Mouse (Mus musculus): Measurements from ENCODE around the gene Sult5a1.
"Not testable (repeated sequence)": the region's sequence is repeated elsewhere in the genome, so short reads cannot be mapped to it uniquely, and the experiment has no call there.

Sult5a1 gene

DNA sequence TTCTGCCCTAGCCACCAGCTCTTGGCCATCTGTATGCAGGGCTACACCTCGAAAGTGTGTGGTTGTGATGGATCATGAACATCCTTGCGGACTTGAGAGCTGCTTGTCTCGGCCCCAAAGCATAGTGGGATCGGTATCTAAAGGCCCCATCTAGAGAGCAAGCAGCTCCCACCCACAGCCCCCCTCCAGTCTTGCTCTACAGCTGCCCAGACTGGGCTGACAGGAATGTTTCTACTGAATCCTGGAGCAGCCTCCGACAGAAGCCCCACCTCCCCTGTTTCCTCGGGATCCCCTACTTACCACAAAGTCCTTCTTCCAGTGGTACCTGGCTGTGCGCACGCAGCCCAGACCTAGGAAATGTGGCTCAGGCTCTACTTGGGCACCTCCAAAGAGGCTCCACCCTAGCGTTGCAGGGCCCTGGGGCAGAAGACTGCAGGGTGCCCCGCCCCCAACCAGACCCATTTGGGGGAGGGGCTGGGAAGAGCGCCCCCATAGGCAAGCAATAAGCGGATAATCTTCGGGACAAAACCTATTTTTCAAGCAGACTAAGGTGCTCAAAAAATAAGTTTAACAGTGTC, at the start of gene Sult5a1:
Gene Sult5a1 (minus strand): TSS at position 428 of the 578 bp plus-strand sequence.
- peak; percentile 22 to 57 for DNase-seq

DNA sequence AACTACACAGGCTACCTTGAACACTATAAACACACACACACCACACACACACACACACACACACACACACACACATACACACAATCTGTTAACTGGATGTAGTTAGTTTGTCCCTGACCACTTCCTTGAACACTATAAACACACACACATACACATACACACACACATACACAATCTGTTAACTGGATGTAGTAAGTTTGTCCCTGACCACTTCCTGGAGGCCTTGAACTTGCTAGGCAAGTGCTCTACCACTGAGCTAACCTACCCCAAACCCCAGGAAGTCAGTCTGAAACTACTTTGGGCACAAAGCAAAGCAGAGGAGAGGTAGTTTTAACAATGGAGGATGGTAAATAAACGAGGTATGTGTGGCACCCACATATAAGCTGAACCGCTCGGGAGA, 45.5 kb upstream of the Sult5a1 start:
- DNase-seq = no peak

DNA sequence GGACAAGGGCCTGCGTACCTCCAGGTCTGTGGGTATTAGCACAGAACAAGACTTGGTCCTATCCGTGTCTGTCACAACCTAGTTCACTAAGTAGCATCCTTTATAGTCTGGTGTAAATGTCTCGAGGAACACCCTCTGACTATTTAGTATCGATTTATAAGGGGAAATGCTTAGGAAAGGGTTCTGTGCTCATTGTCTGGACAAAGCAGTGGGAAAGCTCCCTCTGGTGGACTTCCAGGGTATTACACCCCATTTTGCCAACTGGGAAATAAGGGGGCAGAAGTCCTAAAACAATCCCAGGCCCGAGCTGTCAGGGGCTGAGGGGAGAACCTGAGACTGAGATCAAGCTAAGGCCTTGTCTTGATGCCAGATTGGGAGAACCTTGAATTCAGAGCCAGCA, 44.2 kb upstream of the Sult5a1 start:
- peak; percentile 44 to 83 for DNase-seq

DNA sequence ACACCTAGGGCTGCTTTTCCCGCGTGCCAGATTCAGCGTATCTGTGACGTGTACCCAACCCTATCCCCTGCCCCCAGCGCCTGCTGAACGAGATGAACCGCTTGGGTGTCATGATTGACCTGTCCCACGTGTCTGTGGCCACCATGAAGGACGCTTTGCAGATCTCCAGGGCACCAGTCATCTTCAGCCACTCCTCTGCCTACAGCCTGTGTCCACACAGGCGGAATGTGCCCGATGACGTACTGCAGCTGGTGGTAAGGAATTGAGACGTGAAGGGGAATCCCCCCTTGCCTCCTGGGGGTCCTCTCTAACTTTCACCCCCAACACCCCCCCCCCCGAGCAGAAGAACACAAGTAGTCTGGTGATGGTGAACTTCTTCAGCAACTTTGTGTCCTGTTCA, 41.7 kb upstream of the Sult5a1 start:
- DNase-seq = peak in 1 of 2 experiments; percentile 53

DNA sequence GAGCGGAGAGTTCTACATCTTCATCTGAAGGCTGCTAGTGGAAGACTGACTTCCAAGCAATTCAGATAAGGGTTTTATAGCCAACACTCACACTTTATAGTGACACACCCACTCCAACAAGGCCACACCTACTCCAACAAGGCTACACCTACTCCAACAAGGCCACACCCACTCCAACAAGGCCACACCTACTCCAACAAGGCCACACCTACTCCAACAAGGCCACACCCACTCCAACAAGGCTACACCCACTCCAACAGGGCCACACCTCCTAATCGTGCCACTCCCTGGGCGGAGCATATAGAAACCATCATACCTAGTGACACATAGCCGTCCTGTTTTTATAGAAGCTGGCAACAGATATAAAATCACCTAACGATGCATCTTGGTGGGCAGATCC, 38.9 kb upstream of the Sult5a1 start:
- DNase-seq = not testable (repeated sequence)

DNA sequence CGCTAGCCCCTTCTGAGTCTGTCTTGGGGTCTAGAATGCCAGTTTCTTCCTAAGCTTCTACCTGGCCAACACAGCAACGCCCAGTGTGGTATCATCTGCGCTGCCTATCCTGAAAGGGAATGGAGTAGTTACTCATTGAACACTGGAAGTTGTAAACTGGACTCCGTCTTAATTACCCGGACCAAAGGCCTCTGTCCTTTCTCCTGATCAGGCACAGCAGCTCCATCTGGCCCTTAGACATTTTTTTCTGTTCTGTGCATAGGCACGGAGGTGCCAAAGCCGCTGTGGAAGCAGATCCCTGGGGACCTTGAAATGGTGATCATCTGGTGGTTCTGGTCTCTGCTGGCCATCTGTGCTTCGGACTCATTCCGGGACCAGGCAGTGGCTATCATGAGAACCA, 35.7 kb upstream of the Sult5a1 start:
- DNase-seq = no peak

DNA sequence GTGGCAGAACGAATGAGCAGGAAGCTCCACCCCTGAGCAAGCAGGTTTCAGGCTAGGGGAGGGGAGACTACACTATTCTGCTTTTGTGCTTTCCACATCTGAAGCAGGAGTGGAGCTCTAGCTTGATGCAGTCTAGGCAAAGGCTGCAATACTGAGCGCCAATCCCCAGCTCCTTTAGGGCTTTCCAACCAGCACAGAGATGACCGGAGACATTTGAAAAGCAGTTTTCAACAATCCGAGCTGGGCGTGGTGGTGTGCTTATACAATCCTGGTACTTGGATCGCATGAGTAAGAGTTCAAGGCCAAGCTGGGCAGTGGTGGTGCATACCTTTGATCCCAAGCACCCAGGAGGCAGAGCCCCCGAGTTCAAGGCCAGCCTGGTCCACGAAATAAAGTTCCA, 33.8 kb upstream of the Sult5a1 start:
- no peak for DNase-seq

DNA sequence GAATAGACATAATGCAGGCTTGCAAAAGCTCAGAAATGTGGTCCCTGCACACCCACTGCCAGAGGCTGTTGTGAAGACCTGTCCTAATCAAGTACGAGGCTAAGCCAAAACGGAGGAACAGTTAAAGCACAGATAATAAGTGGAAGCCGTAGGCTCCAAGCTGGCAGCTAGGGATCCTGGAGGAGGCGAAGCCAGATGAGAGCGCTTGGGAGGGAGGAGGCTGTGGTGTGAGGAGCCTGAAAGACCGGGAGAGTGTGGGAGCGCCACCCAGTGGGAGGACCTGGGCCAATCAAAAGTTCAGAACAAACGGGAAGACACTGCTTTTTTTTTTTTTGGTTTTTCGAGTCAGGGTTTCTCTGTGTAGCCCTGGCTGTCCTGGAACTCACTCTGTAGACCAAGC, 32.6 kb upstream of the Sult5a1 start:
- DNase-seq = peak; percentile 84

DNA sequence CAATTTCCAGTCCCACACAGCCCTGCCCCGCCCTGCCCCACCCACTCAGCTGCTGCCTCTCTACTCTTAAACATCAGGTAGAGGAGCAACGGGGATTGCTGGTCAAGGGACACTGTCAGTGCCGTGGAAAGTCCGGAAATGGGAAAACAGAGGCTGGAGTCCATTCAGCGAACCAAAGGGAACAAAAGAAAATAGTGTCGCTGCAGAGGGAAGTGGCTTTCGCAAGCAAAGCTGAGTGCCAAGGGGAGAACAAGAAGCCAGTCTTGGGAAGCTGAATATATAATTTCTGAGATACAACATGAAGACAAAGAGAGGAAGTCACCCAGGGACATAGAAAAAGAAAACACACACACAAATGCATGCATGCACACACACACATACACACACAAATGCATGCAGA, 30.7 kb upstream of the Sult5a1 start:
- no peak for DNase-seq

DNA sequence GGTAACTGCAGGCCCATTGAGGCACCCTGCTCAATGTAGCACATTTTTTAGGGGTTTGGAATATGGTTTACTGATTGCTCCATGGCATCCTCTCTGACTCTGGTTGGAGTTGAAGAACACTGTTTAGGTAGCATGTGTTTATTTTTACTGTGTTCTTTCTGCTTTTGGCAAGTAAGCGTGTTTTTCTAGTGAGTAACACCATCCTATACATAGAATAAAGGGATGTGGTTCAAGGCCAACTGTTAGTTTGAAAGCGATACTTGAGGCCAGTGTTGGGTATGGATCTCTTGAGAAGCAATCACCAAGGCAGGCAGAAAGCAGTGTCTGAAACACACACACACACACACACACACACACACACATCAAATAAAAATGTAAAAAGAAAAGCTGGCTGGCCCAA, 29.9 kb upstream of the Sult5a1 start:
- no peak for DNase-seq

DNA sequence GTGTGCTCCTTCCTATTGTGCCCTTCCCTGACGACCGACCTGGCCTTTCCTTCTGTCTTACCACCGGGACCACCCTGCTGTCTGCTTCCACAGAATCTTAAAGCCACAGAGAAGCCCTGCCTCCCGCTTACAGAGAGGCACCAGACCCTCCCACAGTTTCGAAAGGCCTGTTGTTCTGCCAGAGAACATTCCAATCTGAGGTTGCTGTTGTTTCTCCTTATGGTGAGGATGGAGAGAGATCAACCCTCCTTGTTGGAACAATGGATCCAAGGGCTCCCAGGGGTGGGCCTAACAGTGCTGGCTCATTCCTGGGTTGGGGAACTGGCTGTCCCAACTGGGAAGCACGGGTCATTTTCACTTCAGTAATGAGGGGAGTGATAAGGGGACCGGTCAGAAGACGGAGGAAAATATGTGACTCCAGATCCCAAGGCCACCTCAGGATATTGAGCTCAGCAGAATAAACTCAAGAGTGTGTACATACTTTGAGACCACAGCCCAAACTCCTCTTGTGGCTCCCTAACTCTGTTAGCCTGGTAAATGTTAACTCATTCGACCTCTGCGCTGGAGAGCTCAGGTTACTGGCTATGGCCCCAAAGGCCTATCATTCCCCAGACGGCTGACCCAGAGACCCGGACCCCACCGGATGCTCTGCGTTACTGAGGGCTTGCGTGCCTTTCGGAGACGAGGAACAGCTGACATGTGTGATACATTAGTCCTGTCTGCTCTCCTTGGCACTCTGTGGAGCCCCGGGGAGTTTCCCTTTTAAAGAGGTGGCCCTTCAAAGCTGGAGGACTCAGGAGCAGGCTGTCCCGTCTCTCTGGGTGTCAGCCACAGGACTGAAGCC, 27.7 kb upstream of the Sult5a1 start, which contains the start of gene Dpep1:
Gene Dpep1 (plus strand): TSS at position 677 of the 844 bp plus-strand sequence.
- DNase-seq = peak; percentile 44 to 81

DNA sequence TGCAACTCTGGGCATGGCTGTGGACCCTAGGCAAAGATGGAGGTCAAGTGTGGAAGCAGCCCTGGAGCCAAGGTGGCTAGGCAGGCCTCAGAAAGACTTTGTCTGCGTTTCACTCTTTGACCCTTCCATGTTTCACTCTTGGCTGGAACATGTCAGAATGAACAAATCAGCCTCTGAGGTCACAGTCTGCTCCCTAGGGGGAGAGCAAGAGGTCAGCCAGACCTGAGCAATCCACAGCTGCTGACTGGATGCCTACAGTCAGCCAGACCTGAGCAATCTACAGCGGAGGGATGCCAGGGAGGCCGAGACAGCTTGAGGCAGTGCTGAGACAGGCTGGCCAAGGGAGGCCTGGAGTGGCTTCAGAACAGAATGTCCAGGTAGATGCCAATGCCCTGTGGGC, 23.3 kb upstream of the Sult5a1 start:
- DNase-seq = no peak

DNA sequence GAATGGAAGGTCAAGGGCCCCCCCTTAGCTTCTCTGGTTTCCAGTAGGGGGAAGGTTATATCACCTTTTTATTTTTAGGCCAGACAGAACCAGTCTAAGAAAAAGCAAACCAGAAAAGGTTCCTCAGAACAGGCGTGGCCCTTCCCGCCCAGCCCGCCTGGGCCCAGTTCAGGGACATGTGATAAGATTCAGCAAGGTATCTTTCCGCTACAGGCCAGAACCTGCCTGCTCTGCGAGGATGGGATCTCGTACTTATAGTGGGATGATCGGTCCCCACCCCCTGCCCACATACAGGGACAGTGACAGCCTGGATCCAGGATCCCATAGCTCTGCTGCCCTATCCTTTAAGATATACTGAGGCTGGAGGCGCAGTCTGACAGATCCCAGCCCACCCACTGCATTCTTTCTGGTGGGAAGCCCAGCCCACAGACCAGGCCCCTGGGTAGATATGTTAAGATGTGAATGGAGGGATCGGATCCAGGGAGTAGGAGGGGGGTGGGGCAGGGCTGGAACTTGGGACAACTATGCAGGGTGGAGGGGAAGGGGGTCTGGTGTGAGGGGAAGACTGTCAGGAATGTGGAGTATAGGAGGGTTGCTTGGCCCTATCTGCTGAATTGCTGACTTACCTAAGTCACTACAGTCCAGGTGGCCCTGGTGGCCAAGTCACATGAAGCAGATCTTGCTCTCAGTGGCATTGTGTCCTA, 1.9 kb downstream of the Sult5a1 start:
- no peak for DNase-seq

DNA sequence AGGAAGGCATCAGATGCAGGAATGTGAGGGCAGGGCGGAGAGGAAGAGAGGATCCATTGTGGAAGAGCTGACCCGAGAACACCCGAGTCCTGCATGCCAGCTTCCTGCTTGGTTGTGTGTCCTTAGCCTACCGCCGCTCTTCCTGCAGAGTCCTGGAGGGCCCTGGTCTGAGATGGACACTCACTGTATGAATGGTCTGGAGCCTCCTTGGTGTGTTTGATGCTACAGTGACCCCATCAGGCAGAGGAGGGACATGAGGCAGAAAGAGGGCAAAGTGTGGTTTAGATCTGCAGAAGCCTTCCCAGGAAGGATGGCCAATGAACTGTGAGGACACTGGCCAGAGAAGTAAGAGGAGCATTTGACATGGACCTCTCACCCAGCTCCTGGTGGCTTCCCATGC, 2.9 kb downstream of the Sult5a1 start:
- peak; percentile 56 to 60 for DNase-seq

DNA sequence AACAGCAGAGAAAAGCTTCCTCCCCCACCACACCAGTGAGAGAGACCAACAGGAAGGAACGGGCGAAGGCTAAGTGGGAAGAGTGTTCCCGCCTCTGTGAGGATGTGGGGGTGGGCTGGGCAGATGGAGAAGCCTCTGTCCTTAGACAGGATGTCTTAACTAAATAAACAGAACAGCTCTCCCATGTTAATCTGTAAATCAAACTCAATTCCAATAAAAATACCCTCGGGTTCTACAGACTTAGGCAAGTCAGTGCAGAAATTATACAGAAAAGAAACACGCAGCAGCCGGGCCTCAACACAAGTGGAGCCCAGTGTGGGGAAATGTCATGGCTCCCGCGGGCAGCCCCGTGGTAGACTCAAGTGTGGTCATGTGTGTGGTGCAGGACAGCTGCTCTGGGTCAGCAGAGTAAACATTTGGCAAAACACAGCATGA, 7.4 kb downstream of the Sult5a1 start:
- peak; percentile 60 to 74 for DNase-seq

DNA sequence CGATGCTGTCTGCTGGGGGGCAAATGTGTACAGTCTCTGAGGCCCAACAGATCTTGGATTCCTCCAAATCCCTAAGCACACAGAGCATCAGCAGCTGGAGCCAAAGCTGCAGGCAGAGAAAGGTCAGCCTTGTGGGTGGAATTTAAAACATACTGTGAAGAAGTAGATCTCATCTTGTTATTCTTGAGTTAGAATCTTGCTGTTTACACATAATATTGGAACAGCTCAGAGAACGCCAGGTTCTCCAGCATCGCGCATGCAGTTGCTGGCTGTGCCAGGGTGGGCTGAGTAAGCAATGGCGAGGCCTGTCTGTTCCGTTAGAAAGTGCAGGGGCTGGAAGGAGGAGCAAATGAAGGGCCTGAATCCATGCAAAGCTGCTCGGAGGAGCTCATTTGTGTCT, 11.7 kb downstream of the Sult5a1 start:
- peak in 1 of 2 experiments; percentile 63 for DNase-seq

DNA sequence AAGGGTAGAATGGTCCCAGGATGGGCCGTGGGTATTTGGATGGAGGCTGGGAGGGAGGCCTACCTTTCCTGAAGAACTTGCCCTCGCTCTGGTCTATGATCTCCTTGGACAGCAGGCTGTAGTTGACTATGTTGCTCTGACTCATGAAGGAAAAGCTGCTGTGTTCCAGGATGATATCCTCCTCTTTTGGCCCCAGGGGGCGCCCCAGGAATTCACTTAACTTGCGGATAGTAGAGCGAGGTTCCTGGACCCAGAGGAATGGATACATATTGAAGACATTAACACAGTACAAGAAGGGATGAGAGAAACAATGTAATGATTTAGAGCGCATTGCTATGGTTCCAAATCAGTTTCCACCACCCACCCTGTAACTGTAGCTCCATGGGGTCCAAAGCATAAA, 12.8 kb downstream of the Sult5a1 start:
- peak; percentile 60 to 65 for DNase-seq

DNA sequence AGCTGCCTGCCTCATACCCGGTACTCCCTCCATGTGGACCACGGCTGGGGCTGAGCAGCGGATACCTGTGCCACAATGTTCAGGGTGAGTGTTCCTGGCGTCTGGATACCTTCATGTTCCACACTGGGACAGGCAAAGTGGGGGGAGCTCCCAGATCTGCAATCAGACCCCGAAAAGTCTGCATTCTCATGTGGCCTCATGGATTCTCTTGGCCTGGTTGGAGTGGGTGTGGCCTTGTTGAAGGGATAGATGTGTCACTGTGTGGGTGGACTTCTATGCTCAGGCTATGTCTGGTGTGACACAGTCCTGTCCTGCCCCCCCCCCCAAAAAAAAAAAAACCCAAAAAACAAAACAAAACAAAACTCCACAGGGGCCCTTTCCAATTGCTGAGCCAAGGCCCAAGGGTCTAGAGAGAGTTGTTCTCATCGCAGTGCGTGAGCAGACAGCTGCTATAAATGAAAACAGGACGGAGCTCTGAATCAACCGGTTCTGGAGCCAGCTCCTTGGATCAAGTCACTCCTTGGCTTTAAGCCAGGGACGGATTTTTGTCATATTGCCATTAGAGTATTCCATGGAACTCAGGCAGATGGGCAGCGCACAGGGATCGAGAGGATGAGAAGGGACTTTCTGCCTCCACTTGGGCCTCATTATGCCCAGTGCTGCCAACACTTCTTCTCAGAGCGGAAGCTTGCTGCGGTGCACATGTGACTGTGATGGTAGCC, 16.2 kb downstream of the Sult5a1 start:
- DNase-seq = peak; percentile 83 to 87

DNA sequence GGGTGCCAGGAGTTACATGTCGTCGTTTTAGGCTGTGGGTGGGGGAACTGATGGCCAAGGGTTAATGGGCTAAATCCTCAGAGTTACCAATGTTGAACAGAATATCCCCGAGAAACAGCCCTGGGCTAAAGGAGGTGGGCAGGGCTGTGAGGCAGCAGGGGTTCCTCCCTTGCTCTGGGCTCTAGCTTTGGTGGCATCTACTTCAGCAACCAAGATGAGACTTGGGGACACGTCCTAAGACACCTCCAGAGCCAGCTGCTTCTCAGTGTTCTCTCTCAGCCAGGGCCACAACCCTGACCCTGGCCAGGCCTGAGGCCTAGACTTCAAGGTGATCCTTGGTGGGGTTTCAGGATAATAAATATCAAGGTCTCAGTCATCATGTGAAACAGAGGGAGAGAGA, 19.4 kb downstream of the Sult5a1 start:
- DNase-seq = no peak

DNA sequence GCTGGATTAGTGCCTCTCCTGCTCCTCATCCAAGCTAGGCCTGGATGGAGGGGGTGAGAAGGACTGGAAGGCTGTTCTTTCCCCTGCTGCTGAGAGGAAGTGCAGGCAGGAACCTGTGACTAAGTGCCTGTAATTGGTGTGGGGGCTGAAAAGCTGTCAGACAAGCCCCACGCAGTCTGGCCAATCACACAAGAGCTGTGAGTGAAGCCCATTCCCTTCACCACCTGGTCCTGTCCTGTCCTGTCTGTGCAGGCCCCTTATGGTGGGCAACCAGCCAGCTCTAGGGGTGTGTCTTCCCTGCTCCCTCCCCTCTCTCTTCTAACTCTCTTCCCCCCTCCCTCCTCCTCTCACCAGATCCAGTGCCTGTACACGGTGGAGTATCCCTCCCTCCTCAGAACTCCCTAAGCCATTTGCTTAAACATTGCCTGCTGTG, 20.5 kb downstream of the Sult5a1 start:
- DNase-seq = peak; percentile 52 to 75

DNA sequence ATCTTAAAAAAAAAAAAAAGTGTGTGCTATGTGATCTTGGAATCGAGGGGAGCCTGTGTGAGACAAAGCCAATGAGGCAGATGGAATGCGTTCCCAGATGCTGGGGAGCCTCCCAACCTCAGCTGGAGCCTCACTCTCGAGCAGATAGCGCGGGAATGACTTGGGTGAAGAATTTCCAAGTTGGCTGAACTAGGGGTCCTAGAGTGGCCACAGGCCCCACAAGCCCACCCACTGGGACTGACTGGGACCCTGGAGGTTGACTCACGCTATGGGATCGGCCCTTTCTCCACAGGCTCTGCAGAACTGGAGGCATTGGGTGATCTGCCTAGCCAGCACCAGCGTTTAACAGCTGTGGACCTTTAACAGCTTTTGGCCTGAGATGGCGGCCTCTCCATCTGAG, 21.8 kb downstream of the Sult5a1 start:
- no peak for DNase-seq

DNA sequence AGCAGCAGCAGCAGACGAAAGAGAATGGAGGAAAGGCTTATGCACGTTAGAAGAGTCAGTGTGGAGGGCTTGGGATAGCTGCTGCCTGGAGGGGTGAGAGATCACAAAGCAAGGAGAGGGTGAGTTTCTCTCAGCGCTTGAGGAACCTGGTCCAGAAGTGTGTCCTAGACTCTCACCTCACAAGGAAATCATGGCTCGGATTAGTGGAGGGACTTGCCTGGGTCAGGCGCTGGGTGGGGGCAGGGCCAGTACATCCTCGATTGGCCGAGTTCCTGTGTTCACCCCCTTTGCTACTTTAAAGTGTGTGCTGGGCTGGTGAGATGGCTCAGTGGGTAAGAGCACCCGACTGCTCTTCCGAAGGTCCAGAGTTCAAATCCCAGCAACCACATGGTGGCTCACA, 22.3 kb downstream of the Sult5a1 start:
- DNase-seq = no peak

DNA sequence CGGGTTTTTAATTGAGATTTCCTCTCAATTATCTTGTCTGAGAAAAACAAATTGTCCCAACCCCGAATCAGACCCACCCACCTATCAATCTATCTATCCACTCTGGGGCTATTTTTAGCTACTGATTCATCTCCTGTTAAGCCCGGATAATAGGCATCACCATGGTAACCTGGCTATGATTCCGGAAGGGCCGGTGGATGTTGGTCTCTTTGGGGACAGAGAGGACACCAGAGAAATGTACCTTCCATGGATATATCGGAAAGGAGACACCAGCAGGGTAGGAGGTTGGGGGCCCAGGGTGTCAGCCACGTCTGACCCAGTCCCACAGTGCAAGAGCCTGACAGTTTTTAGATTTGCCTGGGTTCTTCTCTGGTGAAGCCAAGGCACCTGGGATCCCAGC, 22.7 kb downstream of the Sult5a1 start:
- DNase-seq = no peak

Data from lung, postnatal 4 days (tissue).